Mouse (Mus musculus): ENCODE measurements around the gene Ccdc85c.

DNA sequence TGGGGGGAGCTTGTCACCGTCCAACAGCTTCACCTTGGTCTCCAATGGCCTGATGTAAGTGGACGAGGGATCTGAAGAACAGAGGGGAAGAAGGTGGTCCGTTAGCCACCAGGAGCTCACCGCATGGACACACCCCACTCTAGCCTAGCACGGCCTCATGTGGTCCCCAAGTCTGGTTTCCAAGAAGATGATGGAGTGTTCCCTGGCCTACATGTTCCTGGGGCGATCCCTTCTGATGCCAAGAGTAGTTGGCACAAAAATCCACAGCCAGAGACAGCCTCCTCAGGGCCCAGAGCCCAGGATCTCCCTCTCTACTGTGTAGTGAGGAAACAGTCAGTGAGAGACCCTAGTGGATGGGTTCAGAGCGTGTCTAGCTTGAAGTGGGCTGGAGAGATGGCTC is 53.5 kb downstream of the Ccdc85c start:
- TF ChIP-seq POLR2A (IDR thresholded peaks at IDR 0.05; ENCODE audit: low read depth, low read length) (no peak), CTCF (IDR thresholded peaks at IDR 0.05; ENCODE audit: extremely low read depth, insufficient read length, insufficient replicate concordance, low read depth, low read length) (no peak)
